ENCODE assay signal across 9 mouse cellular contexts in genomic region chr11:79806911-79807466, GRCm38 (mm10).
DNase-seq lines count a peak whose midpoint lies in the region; ATAC-seq and TF ChIP-seq lines count a peak whose summit lies in the region.
"Had no signal": no experiment of that assay in that cellular context is flagged by ENCODE, and none has a peak within 500 bp of the region (broad histone marks: within the 10 kb centered on the region; RNA-seq: fewer than 3 reads in every experiment).

No protein-coding gene starts in this region.

- peak overlapping the region; percentile 87 for H3K27ac ChIP-seq in kidney, embryonic 14.5 days (ENCODE audit: low read depth, low read length)
- H3K27ac ChIP-seq: liver, embryonic 15.5 days had no signal

- peak; percentile 1; the same call in 1 of the 2 replicates for TF ChIP-seq CTCF in brain, embryonic 14.5 days (IDR thresholded peaks at IDR 0.05; ENCODE audit: borderline replicate concordance, extremely low read depth, insufficient read depth, insufficient read length)

- H3K9me3 ChIP-seq in kidney, embryonic 14.5 days (ENCODE audit: control insufficient read depth, low read length) = 0 out of 2 replicates have a peak, but pooled peaks cover 7% of the 10 kb centered on the region
- H3K9me3 ChIP-seq: liver, embryonic 15.5 days had no signal

- no peak for TF ChIP-seq POLR2A in brain, embryonic 14.5 days (IDR thresholded peaks at IDR 0.05; ENCODE audit: borderline replicate concordance, extremely low read depth, insufficient read depth, insufficient read length, poor library complexity, severe bottlenecking)

- H3K4me1 ChIP-seq in kidney, embryonic 14.5 days (ENCODE audit: control insufficient read depth, insufficient read depth, low read length) = peaks cover 14% of the 10 kb centered on the region
- H3K4me1 ChIP-seq: liver, embryonic 15.5 days had no signal

- no peak overlapping the region for H3K4me3 ChIP-seq in kidney, embryonic 14.5 days (ENCODE audit: low read length)
- H3K4me3 ChIP-seq: liver, embryonic 15.5 days had no signal

- intact Hi-C loops in heart, postnatal 25 days (cut with DNase I) = no loop called here

- no peaks in the 10 kb centered on the region for H3K36me3 ChIP-seq in kidney, embryonic 14.5 days (ENCODE audit: control insufficient read depth, insufficient read depth, low read length)
- H3K36me3 ChIP-seq: liver, embryonic 15.5 days had no signal

- H3K4me2 ChIP-seq in kidney, embryonic 14.5 days (replicated peaks; ENCODE audit: low read depth, low read length) = no peak overlapping the region
- H3K4me2 ChIP-seq: liver, embryonic 15.5 days had no signal

- H3K9ac ChIP-seq in kidney, embryonic 14.5 days (ENCODE audit: low read depth, low read length) = no peak overlapping the region
- H3K9ac ChIP-seq: liver, embryonic 15.5 days had no signal

- peak; percentile 60 for ATAC-seq in kidney, embryonic 14.5 days (ENCODE audit: low FRiP score, low TSS enrichment)
- ATAC-seq in monocyte, adult 5-6 weeks (replicated peaks; ENCODE audit: insufficient number of reproducible peaks, low FRiP score, low TSS enrichment, poor library complexity, severe bottlenecking) = no peak

- 11% methylated on average over 17 of the region's 17 CpGs for WGBS in kidney, embryonic 14.5 days

- DNase-seq in kidney, adult 9 months = no peak
- peak; percentile 63 for DNase-seq in brain, embryonic 14.5 days (ENCODE audit: low read depth)
- peak; percentile 77 for DNase-seq in induced T-regulatory cell, adult 2 months (ENCODE audit: low read depth)
- peak; percentile 9 for DNase-seq in lung, postnatal 25 days (ENCODE audit: low spot score)
- DNase-seq in thymus, postnatal 36 days = peak; percentile 15 to 29
- DNase-seq in heart, postnatal 25 days (ENCODE audit: low spot score) = no peak

- no peaks in the 10 kb centered on the region for H3K27me3 ChIP-seq in kidney, embryonic 14.5 days (ENCODE audit: control insufficient read depth, insufficient read depth, low read length)

Comparison
In these comparisons a context has a peak if more than half of its experiments do, and no peak if none do; other contexts are left out.
1. DNase-seq: peak in brain, embryonic 14.5 days (single experiment), induced T-regulatory cell, adult 2 months (single experiment), lung, postnatal 25 days (single experiment) and thymus, postnatal 36 days (2 of 2); none in kidney, adult 9 months (single experiment) and heart, postnatal 25 days (single experiment).